Mouse (Mus musculus): ENCODE measurements around the gene Pi4kb.

Pi4kb gene

DNA sequence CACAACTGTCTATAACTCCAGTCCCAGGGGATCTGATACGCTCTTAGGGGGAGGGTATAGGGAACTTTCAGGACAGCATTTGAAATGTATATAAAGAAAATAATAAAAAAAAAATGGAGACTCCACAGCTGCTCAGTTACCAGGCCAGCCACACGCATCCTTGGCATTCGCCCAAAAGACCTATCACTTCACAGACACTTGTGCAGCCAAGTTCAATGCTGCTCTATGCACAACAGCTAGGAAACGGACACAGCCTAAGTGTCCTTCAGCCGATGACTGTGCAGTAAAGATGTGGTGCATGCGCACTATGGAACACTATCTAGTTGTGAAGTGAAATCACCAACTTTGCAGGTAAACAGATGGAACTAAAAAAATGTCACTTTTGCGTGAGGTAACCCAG, 81.7 kb downstream of the Pi4kb start:
- no peak for DNase-seq (ENCODE audit: low spot score in 2 of 2)
